ENCODE assay signal across 14 mouse cellular contexts in the genomic region with DNA sequence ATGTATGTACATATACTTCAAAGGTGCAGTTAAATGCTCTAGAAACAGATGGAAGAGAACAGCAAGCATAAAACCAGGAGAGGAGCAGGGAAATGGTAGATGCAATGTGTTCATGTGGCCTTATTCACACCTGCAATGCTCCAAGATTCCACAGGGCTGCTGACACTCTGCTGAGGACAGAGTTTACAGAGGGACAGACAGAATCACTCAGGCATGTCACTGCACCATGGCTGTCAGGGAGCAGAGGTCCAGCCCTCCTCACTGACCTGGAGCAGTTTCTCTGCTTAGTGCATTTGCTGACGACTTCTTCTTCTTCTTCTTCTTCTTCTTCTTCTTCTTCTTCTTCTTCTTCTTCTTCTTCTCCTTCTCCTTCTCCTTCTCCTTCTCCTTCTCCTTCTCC.
"Had no signal": no experiment of that assay in that cellular context is flagged by ENCODE, and none has a peak within 500 bp of the region (broad histone marks: within the 10 kb centered on the region; RNA-seq: fewer than 3 reads in every experiment).

No protein-coding gene starts in this region.

- H3K4me2 ChIP-seq: intestine, embryonic 15.5 days; limb, embryonic 15.5 days; liver, embryonic 13.5 days; lung, embryonic 15.5 days; midbrain, embryonic 11.5 days; midbrain, embryonic 15.5 days; neural tube, embryonic 12.5 days; stomach, embryonic 15.5 days had no signal

- H3K27ac ChIP-seq: intestine, embryonic 15.5 days; limb, embryonic 15.5 days; liver, embryonic 13.5 days; lung, embryonic 15.5 days; macrophage; midbrain, embryonic 15.5 days; neural tube, embryonic 12.5 days; stomach, embryonic 15.5 days had no signal

- H3K4me3 ChIP-seq: intestine, embryonic 15.5 days; limb, embryonic 15.5 days; liver, embryonic 13.5 days; lung, embryonic 15.5 days; megakaryocyte, embryonic 14.5 days; midbrain, embryonic 15.5 days; neural tube, embryonic 12.5 days; stomach, embryonic 15.5 days had no signal

- H3K9me3 ChIP-seq: intestine, embryonic 15.5 days; limb, embryonic 15.5 days; liver, embryonic 13.5 days; lung, embryonic 15.5 days; midbrain, embryonic 15.5 days; neural tube, embryonic 12.5 days; stomach, embryonic 15.5 days had no signal

- H3K36me3 ChIP-seq: intestine, embryonic 15.5 days; limb, embryonic 15.5 days; liver, embryonic 13.5 days; lung, embryonic 15.5 days; midbrain, embryonic 15.5 days; neural tube, embryonic 12.5 days; stomach, embryonic 15.5 days had no signal

- H3K9ac ChIP-seq: intestine, embryonic 15.5 days; limb, embryonic 15.5 days; liver, embryonic 13.5 days; liver, postnatal 0 days; lung, embryonic 15.5 days; midbrain, embryonic 15.5 days; neural tube, embryonic 12.5 days; stomach, embryonic 15.5 days had no signal

- DNase-seq: liver, embryonic 13.5 days; liver, postnatal 0 days; lung, postnatal 14 days; thymus, adult 2 months; thymus, postnatal 25 days had no signal

- H3K4me1 ChIP-seq: intestine, embryonic 15.5 days; limb, embryonic 15.5 days; liver, embryonic 13.5 days; megakaryocyte, embryonic 14.5 days; stomach, embryonic 15.5 days had no signal

- ATAC-seq: intestine, embryonic 15.5 days; liver, postnatal 0 days; midbrain, embryonic 15.5 days had no signal

- H3K27me3 ChIP-seq: intestine, embryonic 15.5 days; limb, embryonic 15.5 days; liver, embryonic 13.5 days; lung, embryonic 15.5 days; megakaryocyte, embryonic 14.5 days; midbrain, embryonic 15.5 days; neural tube, embryonic 12.5 days; stomach, embryonic 15.5 days had no signal
